8 mouse cellular contexts compared by ENCODE assay signal in genomic region chr7:105477841-105478240, GRCm38 (mm10). TPM values are rescaled to one million over a fixed set of nuclear protein-coding genes. Genes with fewer than 3 reads are reported as not detected.
DNase-seq lines count a peak whose midpoint lies in the region; ATAC-seq and TF ChIP-seq lines count a peak whose summit lies in the region.

No protein-coding gene starts in this region.

- no peak overlapping the region for H3K9ac ChIP-seq in liver, embryonic 12.5 days
- no peak overlapping the region for H3K9ac ChIP-seq in heart, adult 2 months (ENCODE audit: low read depth, low read length)
- no peak overlapping the region for H3K9ac ChIP-seq in lung, postnatal 0 days (replicated peaks; ENCODE audit: low read depth)

- H3K36me3 ChIP-seq in liver, embryonic 12.5 days: no peaks in the 10 kb centered on the region
- peaks cover 9% of the 10 kb centered on the region for H3K36me3 ChIP-seq in heart, adult 2 months (ENCODE audit: control insufficient read depth, insufficient read depth, low read length)
- no peaks in the 10 kb centered on the region for H3K36me3 ChIP-seq in lung, postnatal 0 days (ENCODE audit: insufficient read depth, low read length)

- no peak for ATAC-seq in liver, embryonic 12.5 days
- no peak for ATAC-seq in lung, postnatal 0 days

- no peak overlapping the region for H3K4me2 ChIP-seq in liver, embryonic 12.5 days
- no peak overlapping the region for H3K4me2 ChIP-seq in lung, postnatal 0 days (replicated peaks; ENCODE audit: low read depth, low read length)

- TF ChIP-seq EP300 in heart, adult 2 months (IDR thresholded peaks at IDR 0.05; ENCODE audit: insufficient read depth, low read depth, low read length): peak; percentile 95
- TF ChIP-seq EP300 in lung, postnatal 0 days (IDR thresholded peaks at IDR 0.05): no peak

- no peaks in the 10 kb centered on the region for H3K9me3 ChIP-seq in liver, embryonic 12.5 days (replicated peaks)
- H3K9me3 ChIP-seq in lung, postnatal 0 days (ENCODE audit: low read length): no peaks in the 10 kb centered on the region

- peak; percentile 29; the same call in 1 of the 2 replicates for TF ChIP-seq POLR2A in heart, adult 2 months (IDR thresholded peaks at IDR 0.05; ENCODE audit: insufficient read depth, low read depth, low read length)

- H3K79me2 ChIP-seq in heart, adult 2 months (replicated peaks; ENCODE audit: control insufficient read depth, insufficient read depth, low read length): no peaks in the 10 kb centered on the region

- peaks cover 28% of the 10 kb centered on the region for H3K27me3 ChIP-seq in liver, embryonic 12.5 days (replicated peaks)
- H3K27me3 ChIP-seq in heart, adult 2 months (ENCODE audit: control insufficient read depth, insufficient read depth, low read length): no peaks in the 10 kb centered on the region
- no peaks in the 10 kb centered on the region for H3K27me3 ChIP-seq in lung, postnatal 0 days (replicated peaks; ENCODE audit: insufficient read depth, low read length)

- peaks cover 10% of the 10 kb centered on the region; the same call in 1 of the 2 replicates for H3K4me1 ChIP-seq in liver, embryonic 12.5 days
- peaks cover 16% of the 10 kb centered on the region for H3K4me1 ChIP-seq in heart, adult 2 months (ENCODE audit: control insufficient read depth, insufficient read depth, low read length)
- H3K4me1 ChIP-seq in lung, postnatal 0 days (ENCODE audit: insufficient read depth, low read depth, low read length): peaks cover 7% of the 10 kb centered on the region; the same call in 1 of the 2 replicates

- WGBS in liver, embryonic 12.5 days (ENCODE audit: insufficient replicate concordance): 41% methylated on average over 3 of the region's 3 CpGs
- 61% methylated on average over 3 of the region's 3 CpGs for WGBS in heart, adult 2 months
- whole genome bisulfite sequencing in lung, postnatal 0 days: 58% methylated on average over 3 of the region's 3 CpGs

- H3K27ac ChIP-seq in liver, embryonic 12.5 days: no peak overlapping the region
- no peak overlapping the region; the same call in 1 of the 2 replicates for H3K27ac ChIP-seq in heart, adult 2 months
- no peak overlapping the region for H3K27ac ChIP-seq in lung, postnatal 0 days (ENCODE audit: low read length)

- intact Hi-C loops in heart, adult 2 months (cut with DNase I): loop anchor here (1.0 to 10.0 kb wide), 4 partner anchors 66 to 337 kb away; partner anchors contain the start of genes Arfip2, Gm45799, Mrpl17 and Timm10b

- DNase-seq in liver (peak; percentile 6), MEL-GATA-1-ER (ENCODE audit: extremely low read depth, low read depth) (peak; percentile 18)
- peak; percentile 62 to 72 for DNase-seq in cerebellum, postnatal 10 days
- peak; percentile 36 to 50 for DNase-seq in heart, adult 2 months
- peak; percentile 68 for DNase-seq in kidney, postnatal 14 days
- peak; percentile 86 for DNase-seq in lung, postnatal 0 days (ENCODE audit: low spot score)
- peak; percentile 38 for DNase-seq in yolk sac, embryonic 10.5 days (ENCODE audit: low spot score)

- no peak overlapping the region for H3K4me3 ChIP-seq in liver, embryonic 12.5 days
- H3K4me3 ChIP-seq in heart, adult 2 months: no peak overlapping the region
- H3K4me3 ChIP-seq in lung, postnatal 0 days (ENCODE audit: low read depth, low read length): no peak overlapping the region

- TF ChIP-seq CTCF in heart, adult 2 months (IDR thresholded peaks at IDR 0.05): peak; percentile 85
- TF ChIP-seq CTCF in lung, postnatal 0 days (IDR thresholded peaks at IDR 0.05): peak; percentile 95

RNA-seq across cellular contexts. Expression of gene Cavin3, which starts 4.3 kb away (rescaled TPM):
- 8.3 and 8.9 TPM in 2 replicates for polyA plus RNA-seq in liver, embryonic 12.5 days (2016; fragmentation: Nextera tagmentation; extraction: Ambion mirVana)
- 10 to 100 TPM; 17.5 to 24.0 TPM for total RNA-seq in heart, adult 2 months (2021)
- polyA plus RNA-seq in heart, adult 2 months (2012; rRNA removed): 18.0 and 21.0 TPM in 2 replicates
- 162 and 168 TPM in 2 replicates for polyA plus RNA-seq in lung, postnatal 0 days (2015; fragmentation: Nextera tagmentation; extraction: Ambion mirVana)

RNA-seq across cellular contexts. Expression of gene Cckbr, which starts 52.3 kb away (rescaled TPM):
- not detected in 2 replicates for polyA plus RNA-seq in liver, embryonic 12.5 days (2016; fragmentation: Nextera tagmentation; extraction: Ambion mirVana)
- total RNA-seq in heart, adult 2 months (2021): not detected
- polyA plus RNA-seq in heart, adult 2 months (2012; rRNA removed): not detected in 2 replicates
- polyA plus RNA-seq in lung, postnatal 0 days (2015; fragmentation: Nextera tagmentation; extraction: Ambion mirVana): 0.06 and 0.12 TPM in 2 replicates

Comparison
In these comparisons a context has a peak if more than half of its experiments do, and no peak if none do; other contexts are left out.
1. DNase-seq: peak in every context shown above with its lines; median percentile 86 in lung, postnatal 0 days; 68 in kidney, postnatal 14 days; 67 in cerebellum, postnatal 10 days; 43 in heart, adult 2 months; 38 in yolk sac, embryonic 10.5 days; 18 in MEL-GATA-1-ER; 6 in liver.